Mouse (Mus musculus) megakaryocyte-erythroid progenitor cell, adult 5-6 weeks (primary cell): ENCODE measurements at regions not wholly inside any gene's neighbourhood (a gene's known extent, or its start where the extent isn't known, plus 50 kb on each side); places are given as distances from the start of the nearest gene placed in this dataset.
A peak's percentile ranks its signal among the peaks of the same experiment; 100 is the strongest.

Experiments used
- ATAC-seq: replicated peaks from 2 replicates; pipeline ENCODE4 v1.8.0; 2016; ENCODE audit warnings: mild to moderate bottlenecking, inconsistent platforms; ENCODE audit not compliant: severe bottlenecking, poor library complexity, low FRiP score, low TSS enrichment

DNA sequence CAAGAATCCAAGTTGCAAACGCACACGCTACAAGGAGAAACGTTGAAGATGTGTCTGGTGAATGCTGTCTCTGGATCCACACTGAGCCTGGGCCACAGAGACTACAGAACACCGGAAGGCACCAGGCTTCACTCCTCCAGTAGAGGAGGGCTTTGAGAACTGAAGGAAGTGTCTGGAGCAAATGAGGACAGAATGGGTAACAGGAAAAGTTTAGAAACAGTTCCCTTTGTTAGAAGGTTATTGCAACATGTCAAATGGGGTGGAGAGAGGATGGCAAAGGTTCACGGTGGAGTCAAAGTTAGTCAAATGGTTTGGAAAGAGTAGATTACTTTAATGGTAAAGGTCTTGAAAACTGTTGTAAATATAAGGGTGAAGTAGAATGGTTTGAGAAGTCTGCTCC is 247.1 kb upstream of the Jmjd1c start:
- ATAC-seq, result no peak

DNA sequence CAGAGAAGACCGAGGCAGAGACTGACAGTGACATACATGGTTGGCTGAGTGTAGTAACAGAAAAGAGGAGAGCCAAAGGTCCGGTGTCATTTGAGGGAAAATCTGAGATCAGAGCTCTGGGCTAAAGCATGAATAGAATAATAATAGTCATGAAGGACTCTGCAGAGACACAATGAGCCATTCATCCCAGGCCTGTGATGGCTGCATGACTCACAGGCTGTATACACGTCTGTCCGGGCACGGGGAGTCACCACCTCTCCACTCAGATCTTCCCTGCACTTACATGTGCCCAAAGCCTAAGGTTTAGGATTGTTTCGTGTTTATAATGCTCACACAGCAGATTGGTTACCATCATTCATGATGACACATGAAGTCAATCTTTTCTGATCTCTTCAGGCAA is 246.2 kb upstream of the Jmjd1c start:
- ATAC-seq, result no peak

DNA sequence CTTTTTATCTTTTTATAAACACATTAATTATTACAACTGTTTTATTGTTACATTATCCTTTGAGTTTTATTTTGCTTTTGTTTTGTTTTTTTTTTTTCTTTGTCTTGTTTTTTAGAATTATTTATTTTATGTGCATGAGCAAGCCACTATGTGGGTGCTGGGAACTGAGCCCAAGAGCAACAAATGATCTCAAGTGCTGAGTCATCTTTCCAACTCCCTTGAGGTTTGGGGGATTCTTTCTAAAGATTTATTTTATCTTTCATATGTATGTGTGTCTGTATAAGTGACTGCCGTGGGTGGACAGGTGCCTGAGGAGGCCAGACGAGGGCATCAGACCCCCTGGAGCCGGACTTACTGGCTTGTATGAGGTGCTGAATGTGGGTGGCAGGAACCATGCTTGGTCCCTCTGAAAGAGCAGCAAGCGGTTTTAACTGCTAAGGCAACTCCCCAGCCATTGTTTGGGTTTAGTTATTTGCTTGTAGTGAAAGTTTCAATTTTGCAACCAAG is 244.9 kb upstream of the Jmjd1c start:
- no peak for ATAC-seq

DNA sequence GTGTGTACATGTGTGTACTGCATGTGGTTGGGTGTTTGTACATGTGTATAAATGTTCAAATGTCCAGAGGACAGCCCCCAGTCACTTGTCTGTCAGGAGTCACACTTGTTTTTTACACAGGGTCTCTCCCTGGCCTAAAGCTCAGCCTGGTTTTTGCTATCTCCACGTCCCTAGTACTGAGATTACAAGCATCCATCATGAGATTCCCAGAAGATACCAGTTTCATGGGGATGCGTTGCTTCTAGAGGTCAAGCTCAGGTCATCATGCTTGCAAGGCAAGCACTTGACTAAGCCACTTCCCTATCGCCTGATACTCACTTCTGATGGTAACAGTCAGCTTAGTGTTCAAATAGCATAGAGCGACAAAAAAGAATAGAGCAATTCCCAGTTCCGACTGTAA is 244.1 kb upstream of the Jmjd1c start:
- ATAC-seq, result no peak

DNA sequence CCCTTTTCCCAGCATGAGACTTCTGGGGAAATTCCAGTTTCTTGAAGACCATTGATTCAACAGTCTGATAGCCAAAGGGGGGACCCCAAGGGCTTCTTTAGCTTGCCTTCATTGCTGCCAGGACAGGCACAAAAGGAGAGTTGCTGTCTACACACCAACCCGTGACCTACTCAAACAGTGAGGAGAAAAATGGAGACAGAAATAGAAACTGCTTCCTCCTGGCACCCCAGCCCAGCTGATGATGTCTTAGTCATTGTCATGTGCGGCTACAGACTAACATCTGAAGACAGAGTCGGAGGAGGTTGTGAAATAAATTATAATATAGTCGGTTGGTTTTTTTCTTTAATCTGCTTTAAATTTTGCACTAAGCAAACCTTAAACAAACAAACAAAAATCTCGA is 243.2 kb upstream of the Jmjd1c start:
- peak; percentile 37; the same call in 1 of the 2 replicates for ATAC-seq

DNA sequence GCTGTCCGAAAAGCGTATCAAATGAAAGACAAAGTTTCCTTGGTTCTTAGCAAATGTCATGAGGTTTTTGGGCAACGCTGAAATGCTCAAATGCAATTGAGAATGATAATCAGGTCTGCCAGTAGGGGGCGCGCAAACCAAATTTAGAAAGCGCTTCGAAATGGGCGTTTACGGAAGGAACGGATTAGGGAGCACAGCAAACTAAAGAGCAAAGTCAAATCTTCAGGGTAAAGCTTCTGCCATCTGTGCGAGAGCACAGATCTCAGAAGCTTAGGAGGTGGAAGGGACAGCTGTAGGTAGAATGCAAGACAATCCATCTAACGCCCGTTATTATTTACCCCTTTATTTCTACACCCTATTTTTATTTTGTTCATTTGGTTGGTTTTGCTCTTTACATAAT is 242.7 kb upstream of the Jmjd1c start:
- peak; percentile 91 for ATAC-seq

DNA sequence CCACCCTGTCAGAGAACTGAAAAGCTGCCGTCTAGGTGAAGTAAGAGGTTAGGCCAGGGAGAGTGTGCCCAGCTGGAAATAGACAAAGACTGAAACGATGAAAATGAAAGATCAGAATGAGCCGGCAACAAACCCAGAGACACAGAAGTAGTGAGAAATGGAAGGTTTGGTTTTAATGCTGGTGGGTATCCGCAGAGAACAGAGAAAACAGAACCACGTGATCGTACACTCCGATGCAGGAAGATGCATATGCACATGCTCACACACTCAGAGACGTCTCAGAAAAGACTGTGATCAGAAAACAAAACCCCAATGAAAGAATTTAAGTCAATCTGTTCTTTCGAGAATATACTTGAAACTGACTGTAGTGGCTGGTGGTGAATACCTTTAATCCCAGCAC is 241.0 kb upstream of the Jmjd1c start:
- no peak for ATAC-seq

DNA sequence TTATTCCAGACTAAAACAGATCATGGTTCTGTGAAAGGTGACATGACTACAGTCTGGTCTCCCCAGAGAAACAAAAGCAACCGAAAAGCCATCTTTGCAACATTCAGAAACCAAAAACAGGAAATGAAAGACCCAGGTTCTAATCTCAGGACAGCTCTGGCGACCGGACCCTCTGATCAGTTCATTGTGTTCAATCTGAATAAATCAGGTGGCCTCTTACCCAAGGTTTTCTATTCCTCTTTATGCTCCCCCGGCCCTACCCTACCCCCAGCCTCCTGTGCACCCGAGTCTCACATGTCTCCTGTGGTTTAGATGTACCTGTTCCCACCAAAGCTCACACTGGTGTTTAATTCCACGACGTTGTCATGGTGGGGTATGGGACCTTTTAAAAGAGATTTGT is 238.6 kb upstream of the Jmjd1c start:
- ATAC-seq, result no peak

DNA sequence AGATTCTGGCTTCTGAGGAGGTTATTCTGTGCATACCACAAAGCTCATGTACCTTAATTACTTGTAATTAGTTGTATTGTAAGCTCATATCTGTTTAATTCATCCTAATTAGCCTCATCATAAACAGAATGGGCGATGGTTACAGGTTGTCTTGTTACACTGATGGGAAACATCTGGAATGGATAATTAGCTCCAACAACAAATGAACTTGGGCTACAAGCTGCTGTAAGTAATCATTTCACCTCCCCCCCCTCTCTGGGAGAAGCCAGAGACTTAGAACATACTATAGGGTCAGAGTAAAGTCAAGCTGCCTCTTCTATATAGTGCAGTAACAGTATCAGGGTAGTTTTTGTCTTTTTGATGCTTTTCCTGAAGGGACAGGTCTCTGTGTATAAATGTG is 234.5 kb upstream of the Jmjd1c start:
- no peak for ATAC-seq

DNA sequence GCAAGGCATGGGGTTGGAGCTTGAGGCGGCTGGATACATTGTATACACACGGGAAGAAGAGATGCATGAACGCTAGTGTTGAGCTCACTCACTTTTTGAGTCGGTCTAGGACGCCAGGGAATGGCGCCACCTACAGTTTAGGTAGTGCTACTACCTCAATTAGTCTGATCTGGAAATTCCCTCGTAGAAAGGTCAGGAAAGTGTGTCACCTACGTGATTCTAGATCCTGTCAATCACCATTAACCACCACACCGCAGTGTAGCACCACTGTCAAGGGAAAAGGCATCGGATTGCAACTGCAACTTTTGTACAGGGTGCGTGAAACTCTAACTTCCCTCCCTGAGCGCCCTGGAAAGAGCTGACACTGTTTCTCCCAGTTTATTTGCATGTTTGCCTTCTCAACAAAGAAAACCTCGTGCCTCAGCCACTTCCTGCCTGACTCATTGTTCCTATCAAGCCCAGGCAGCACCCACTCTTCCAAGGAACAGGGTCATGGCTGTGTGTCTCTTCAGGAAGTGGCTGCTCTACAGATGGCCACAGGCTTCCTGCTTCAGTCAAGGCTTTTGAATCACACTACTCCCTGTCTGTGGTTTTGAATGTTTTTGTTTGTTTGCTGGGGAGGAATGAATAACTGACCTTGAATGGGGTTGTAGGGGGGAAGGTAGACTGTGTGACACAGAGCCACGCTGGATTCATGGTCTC is 231.6 kb upstream of the Jmjd1c start:
- ATAC-seq, result peak; percentile 65

DNA sequence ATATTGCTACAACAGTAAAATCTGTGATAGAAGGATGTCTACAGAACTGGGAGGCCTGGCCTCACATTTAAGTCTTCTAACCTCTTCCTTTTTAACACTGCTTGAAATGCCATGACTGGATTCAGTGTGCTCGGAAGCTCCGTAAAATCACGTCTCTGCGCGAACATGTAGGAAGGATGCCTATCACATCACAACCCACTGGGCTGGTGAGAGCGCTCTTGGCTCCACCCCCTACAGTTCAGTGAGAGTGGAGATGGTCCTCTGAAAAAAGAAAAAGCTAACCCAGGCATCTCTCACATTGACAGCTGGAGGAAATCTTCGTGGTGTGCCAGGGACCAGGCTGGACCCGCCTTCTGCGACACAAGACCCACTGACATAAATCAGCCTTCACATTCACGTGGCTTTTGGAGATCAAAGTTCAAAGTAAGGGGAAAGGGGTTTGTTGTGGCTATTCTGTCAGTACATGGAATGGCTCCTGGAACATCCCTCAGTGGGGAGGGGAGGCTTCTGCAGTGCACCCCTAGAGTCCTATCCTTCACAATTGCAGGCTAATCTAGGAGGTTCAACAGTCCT is 230.8 kb upstream of the Jmjd1c start:
- peak; percentile 55 for ATAC-seq

DNA sequence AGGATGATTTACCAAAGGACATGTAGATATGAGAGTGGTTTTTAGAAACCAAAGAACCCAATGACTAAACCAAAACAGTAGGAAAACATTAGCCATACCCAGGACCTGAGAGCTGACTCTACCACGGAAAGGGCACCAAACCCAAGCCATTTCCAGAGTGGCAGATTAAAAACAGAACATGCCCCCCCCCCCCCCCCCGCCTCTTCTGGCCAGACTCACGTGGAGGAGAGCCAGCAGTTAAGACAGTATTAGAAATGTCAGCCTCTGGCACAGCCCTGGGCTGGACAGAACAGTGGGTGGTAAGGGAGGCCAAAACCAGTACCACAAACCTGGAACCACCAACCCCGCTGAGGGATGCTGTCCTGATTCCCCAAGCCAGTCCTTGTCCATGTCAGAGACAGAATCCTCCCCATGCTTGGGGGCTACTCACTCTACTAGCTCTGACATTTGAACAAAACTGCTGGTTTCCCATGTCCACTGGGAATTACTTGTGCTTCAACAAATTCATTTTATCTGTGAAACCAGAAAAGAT is 224.7 kb upstream of the Jmjd1c start:
- no peak for ATAC-seq

DNA sequence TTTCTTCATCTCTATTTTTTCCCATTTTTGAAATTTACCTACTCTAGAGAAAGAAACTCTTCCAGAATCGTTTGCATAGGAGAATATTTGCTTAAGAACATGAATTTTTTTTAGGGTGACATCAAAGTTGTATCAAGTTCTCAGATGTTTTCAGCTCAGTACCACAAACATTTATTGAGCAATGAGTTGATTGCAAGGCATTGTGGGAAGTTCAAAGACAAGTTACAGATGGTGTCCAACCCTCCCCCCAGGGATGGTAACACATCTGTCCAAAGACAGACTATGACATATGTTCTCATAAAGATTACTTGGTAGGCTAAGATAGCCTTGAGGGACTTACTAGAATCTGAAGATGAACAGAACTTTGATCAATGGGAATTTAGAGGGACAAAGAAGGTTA is 224.3 kb upstream of the Jmjd1c start:
- ATAC-seq, result no peak

DNA sequence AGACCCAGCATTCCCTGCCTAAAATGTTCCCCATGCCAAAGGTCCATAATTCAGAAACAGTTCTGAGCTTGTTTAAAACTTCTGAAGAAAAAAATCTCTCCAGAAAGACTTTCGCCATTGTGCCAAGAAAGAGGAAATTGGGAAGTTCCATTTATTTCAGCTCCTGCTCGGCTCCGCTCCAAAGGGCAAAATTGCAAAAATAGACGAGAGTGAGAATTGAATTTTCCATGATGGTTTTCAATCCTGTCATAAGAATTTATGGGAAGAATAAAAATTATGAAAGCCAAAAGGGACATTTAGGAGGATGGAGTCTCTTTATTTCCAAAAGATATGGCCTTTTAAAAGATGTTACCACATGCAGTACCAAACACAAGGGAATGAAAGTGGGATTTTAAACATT is 222.5 kb upstream of the Jmjd1c start:
- ATAC-seq, result no peak

DNA sequence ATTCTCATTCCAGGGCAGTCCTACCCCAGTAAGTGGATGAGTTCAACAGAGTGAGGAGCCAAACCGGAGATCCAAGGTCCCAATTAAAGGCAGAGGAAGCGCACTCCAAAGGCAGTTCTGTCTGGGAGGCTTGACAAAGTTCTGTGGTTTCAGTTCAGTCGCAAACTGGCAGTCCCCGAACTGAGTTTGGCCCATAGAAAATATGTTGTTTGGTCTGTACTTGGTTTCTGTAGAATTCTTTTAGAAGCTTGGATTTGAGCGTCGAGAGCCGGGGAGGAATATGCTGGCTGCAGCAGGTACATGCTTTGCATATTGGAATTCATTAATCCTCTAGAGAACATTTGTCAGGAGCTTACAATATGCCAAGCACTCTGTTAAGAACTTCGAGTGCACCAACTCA is 216.9 kb upstream of the Jmjd1c start:
- no peak for ATAC-seq

DNA sequence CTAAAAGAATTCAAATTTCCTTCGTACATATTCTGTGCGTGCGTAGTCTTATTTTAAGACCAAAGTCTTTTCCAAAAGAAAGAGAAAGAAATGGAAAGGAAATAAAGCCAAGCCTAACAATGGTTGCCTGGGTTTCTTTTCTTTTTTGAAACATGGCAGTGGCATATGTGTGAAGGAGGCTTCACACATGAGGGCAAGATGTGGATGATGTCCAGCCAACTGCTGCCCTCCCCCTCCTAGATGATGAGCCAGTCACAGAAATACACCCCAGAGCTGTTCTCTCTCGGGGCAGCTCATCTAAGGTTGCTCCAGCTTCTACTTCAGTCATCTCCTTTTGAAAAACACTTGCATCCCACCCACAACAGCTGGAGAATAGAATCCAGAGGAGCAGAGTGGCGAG is 213.1 kb upstream of the Jmjd1c start:
- ATAC-seq, result no peak

DNA sequence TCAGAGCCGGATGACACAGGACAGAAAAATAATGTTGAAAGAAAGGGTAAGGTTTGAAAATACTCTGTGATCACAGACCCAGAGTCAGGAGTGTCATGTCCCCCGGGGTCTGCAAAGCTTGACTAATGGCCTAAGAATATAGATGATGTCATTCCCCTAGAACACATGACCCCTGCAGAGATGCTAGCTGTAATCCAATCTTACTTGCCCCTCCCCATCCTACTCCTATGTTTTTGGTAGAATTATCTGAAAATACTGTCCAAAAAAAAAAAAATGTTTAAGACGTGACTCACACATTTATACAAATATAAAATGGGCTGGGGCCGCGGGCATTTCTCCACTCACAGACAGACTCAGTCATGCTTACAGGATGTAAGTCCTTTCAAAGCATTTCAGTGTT is 210.3 kb upstream of the Jmjd1c start:
- ATAC-seq, result no peak

DNA sequence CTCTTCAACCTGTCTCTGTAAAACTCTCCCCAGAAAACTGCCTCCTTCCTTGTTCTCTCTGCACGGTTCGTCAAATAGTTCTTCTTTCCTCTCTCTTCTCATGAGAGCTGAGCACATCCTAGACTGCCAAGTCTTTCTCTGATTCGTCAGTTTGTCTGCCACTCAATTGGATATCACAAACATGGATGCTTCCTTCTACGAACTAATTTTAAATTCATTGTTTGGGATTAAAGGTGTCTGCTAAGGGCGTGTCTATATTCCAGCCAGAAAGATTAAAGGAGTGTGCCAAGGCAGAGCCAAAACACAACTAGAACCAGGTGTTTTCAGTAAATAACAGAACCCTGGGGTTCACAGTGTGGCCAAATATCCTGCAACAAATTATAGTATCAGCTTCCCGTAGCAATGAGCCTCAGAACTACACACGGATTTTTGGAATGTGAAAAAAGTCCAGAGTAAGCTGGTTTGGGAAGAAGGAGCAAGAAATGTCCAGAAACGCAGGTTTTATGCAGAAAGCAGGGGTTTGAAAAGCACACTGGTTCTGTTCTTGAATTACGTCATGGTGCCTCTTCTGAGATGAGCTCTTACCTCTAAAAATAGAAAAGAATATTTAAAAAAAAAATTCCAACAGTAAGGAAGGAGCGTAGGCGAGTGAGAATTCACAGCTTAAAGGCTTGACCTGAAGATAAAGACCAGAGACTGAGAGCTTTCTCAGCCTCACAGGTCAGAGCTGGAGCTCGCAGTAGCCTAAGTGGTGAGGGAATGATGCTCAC is 206.0 kb upstream of the Jmjd1c start:
- no peak for ATAC-seq

DNA sequence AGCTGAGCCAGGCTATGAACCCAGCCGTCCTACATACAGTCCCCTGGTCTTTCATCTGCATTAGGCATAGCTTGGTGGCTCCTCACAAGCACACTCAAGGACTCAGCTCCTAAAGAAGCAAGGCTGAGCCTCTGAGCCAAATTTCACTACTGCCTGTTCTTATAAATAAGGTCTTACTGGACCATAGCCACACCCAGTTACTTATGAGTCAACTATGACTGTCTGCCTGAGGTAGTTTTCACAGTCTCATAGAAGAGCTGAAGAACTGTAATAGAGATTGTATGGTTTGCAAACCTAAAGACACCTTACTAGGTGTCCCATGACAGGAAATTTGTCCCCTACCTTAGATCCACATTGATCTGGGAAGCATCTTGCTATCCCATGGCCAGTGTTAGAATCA is 204.1 kb upstream of the Jmjd1c start:
- no peak for ATAC-seq

DNA sequence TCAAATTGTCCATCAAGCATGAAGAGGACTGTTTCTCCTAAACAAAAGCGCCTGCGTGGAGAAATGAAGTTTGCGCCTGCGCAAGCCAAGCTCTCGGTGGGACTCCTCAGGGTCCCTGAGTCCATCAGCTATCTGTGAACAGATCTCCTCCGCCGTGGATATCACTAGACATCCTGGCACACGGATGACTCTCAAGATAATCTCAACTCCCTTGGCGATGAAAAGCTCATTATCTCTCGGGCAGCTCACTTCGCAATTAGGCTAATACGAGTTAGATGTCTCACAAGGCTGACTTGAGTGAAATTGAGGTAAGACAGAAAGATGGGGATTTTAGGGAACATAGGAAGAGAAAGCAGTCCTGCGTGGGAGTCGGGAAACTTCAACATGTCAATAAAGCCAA is 202.1 kb upstream of the Jmjd1c start:
- ATAC-seq, result no peak
